Mouse (Mus musculus) thymus, adult 2 months (tissue): ENCODE data around the gene Hbq1b.

Experiments used
- CTCF ChIP-seq: fragments of 200-500 bp; IDR thresholded peaks from 2 replicates; pipeline ENCODE4 v1.5.1; 2012; ENCODE audit warnings: mild to moderate bottlenecking, control low read depth, low read length, moderate library complexity, borderline replicate concordance; ENCODE audit not compliant: control insufficient read depth, poor library complexity, insufficient read depth; ENCODE audit errors: extremely low read depth
- POLR2A ChIP-seq: fragments of 200-500 bp; IDR thresholded peaks from 2 replicates; pipeline ENCODE4 v1.6.1; 2012; ENCODE audit warnings: mild to moderate bottlenecking, low read length, control low read depth, moderate library complexity; ENCODE audit not compliant: control insufficient read depth, poor library complexity, insufficient read depth; ENCODE audit errors: extremely low read depth

GRCm38 (mm10) chr11:32324609-32325008 is 37.8 kb downstream of the Hbq1b start:
- no peak for TF ChIP-seq POLR2A
- peak; percentile 95 for TF ChIP-seq CTCF
